Mouse (Mus musculus): ENCODE measurements at regions not wholly inside any gene's neighbourhood (a gene's known extent, or its start where the extent isn't known, plus 50 kb on each side); places are given as distances from the start of the nearest gene placed in this dataset.

GRCm38 (mm10) chr16:12742472-12742871 is 367.0 kb upstream of the Ercc4 start:
- Histone ChIP-seq H3K27ac (ENCODE audit: insufficient read depth, low read length) (peak overlapping the region; percentile 99), H3K4me1 (ENCODE audit: control insufficient read depth, insufficient read depth, low read length) (peaks cover 5% of the 10 kb centered on the region), H3K4me3 (ENCODE audit: insufficient read depth, low read length) (no peak overlapping the region)
- TF ChIP-seq CTCF (IDR thresholded peaks at IDR 0.05; ENCODE audit: borderline replicate concordance, insufficient read depth, low read length) (no peak), POLR2A (IDR thresholded peaks at IDR 0.05; ENCODE audit: low read depth, low read length) (no peak)

- Histone ChIP-seq H3K4me3 (ENCODE audit: insufficient read depth, low read length) (no peak overlapping the region), H3K27ac (ENCODE audit: insufficient read depth, low read length) (no peak overlapping the region)
- no peak for TF ChIP-seq POLR2A (IDR thresholded peaks at IDR 0.05; ENCODE audit: low read depth, low read length)
- no peak for TF ChIP-seq CTCF (IDR thresholded peaks at IDR 0.05; ENCODE audit: borderline replicate concordance, insufficient read depth, low read length)
These were observed 356.3 kb upstream of the Ercc4 start for GRCm38 (mm10) chr16:12753181-12753580.

GRCm38 (mm10) chr16:12754361-12754760 is 355.1 kb upstream of the Ercc4 start:
- H3K4me1 ChIP-seq (ENCODE audit: control insufficient read depth, insufficient read depth, low read length): no peaks in the 10 kb centered on the region
- H3K4me3 ChIP-seq (ENCODE audit: insufficient read depth, low read length): no peak overlapping the region
- TF ChIP-seq CTCF (IDR thresholded peaks at IDR 0.05; ENCODE audit: borderline replicate concordance, insufficient read depth, low read length) (no peak), POLR2A (IDR thresholded peaks at IDR 0.05; ENCODE audit: low read depth, low read length) (no peak)
- H3K27ac ChIP-seq (ENCODE audit: insufficient read depth, low read length): no peak overlapping the region

More at GRCm38 (mm10) chr16:12753181-12753580, 356.3 kb upstream of the Ercc4 start:
- H3K4me1 ChIP-seq (ENCODE audit: control insufficient read depth, insufficient read depth, low read length): no peaks in the 10 kb centered on the region

- Histone ChIP-seq H3K4me3 (ENCODE audit: insufficient read depth, low read length) (no peak overlapping the region), H3K27ac (ENCODE audit: insufficient read depth, low read length) (no peak overlapping the region), H3K4me1 (ENCODE audit: control insufficient read depth, insufficient read depth, low read length) (no peaks in the 10 kb centered on the region)
- TF ChIP-seq CTCF (IDR thresholded peaks at IDR 0.05; ENCODE audit: borderline replicate concordance, insufficient read depth, low read length) (no peak), POLR2A (IDR thresholded peaks at IDR 0.05; ENCODE audit: low read depth, low read length) (no peak)
These were observed 350.9 kb upstream of the Ercc4 start for GRCm38 (mm10) chr16:12758594-12758993.

- no peak overlapping the region for H3K4me3 ChIP-seq (ENCODE audit: insufficient read depth, low read length)
- no peak overlapping the region for H3K27ac ChIP-seq (ENCODE audit: insufficient read depth, low read length)
- H3K4me1 ChIP-seq (ENCODE audit: control insufficient read depth, insufficient read depth, low read length): no peaks in the 10 kb centered on the region
- no peak for TF ChIP-seq CTCF (IDR thresholded peaks at IDR 0.05; ENCODE audit: borderline replicate concordance, insufficient read depth, low read length)
- TF ChIP-seq POLR2A (IDR thresholded peaks at IDR 0.05; ENCODE audit: low read depth, low read length): no peak
These were observed 345.3 kb upstream of the Ercc4 start for GRCm38 (mm10) chr16:12764166-12764565.

GRCm38 (mm10) chr16:12764608-12765007 is 344.9 kb upstream of the Ercc4 start:
- no peak overlapping the region for H3K27ac ChIP-seq (ENCODE audit: insufficient read depth, low read length)
- TF ChIP-seq CTCF (IDR thresholded peaks at IDR 0.05; ENCODE audit: borderline replicate concordance, insufficient read depth, low read length): no peak
- no peak for TF ChIP-seq POLR2A (IDR thresholded peaks at IDR 0.05; ENCODE audit: low read depth, low read length)
- H3K4me1 ChIP-seq (ENCODE audit: control insufficient read depth, insufficient read depth, low read length): no peaks in the 10 kb centered on the region
- H3K4me3 ChIP-seq (ENCODE audit: insufficient read depth, low read length): no peak overlapping the region

- Histone ChIP-seq H3K4me3 (ENCODE audit: insufficient read depth, low read length) (no peak overlapping the region), H3K27ac (ENCODE audit: insufficient read depth, low read length) (no peak overlapping the region), H3K4me1 (ENCODE audit: control insufficient read depth, insufficient read depth, low read length) (no peaks in the 10 kb centered on the region)
- TF ChIP-seq CTCF (IDR thresholded peaks at IDR 0.05; ENCODE audit: borderline replicate concordance, insufficient read depth, low read length) (no peak), POLR2A (IDR thresholded peaks at IDR 0.05; ENCODE audit: low read depth, low read length) (no peak)
These were observed 342.6 kb upstream of the Ercc4 start for GRCm38 (mm10) chr16:12766846-12767245.

- TF ChIP-seq POLR2A (IDR thresholded peaks at IDR 0.05; ENCODE audit: low read depth, low read length): no peak
- TF ChIP-seq CTCF (IDR thresholded peaks at IDR 0.05; ENCODE audit: borderline replicate concordance, insufficient read depth, low read length): no peak
- Histone ChIP-seq H3K27ac (ENCODE audit: insufficient read depth, low read length) (no peak overlapping the region), H3K4me3 (ENCODE audit: insufficient read depth, low read length) (no peak overlapping the region), H3K4me1 (ENCODE audit: control insufficient read depth, insufficient read depth, low read length) (no peaks in the 10 kb centered on the region)
These were observed 341.2 kb upstream of the Ercc4 start for GRCm38 (mm10) chr16:12768161-12768895.

GRCm38 (mm10) chr16:12770482-12770881 is 339.0 kb upstream of the Ercc4 start:
- H3K4me3 ChIP-seq (ENCODE audit: insufficient read depth, low read length): no peak overlapping the region
- no peak for TF ChIP-seq CTCF (IDR thresholded peaks at IDR 0.05; ENCODE audit: borderline replicate concordance, insufficient read depth, low read length)
- no peak overlapping the region for H3K27ac ChIP-seq (ENCODE audit: insufficient read depth, low read length)
- H3K4me1 ChIP-seq (ENCODE audit: control insufficient read depth, insufficient read depth, low read length): no peaks in the 10 kb centered on the region

GRCm38 (mm10) chr16:12772535-12772934 is 336.9 kb upstream of the Ercc4 start:
- H3K4me3 ChIP-seq (ENCODE audit: insufficient read depth, low read length): no peak overlapping the region
- H3K4me1 ChIP-seq (ENCODE audit: control insufficient read depth, insufficient read depth, low read length): no peaks in the 10 kb centered on the region
- H3K27ac ChIP-seq (ENCODE audit: insufficient read depth, low read length): no peak overlapping the region
- TF ChIP-seq POLR2A (IDR thresholded peaks at IDR 0.05; ENCODE audit: low read depth, low read length) (no peak), CTCF (IDR thresholded peaks at IDR 0.05; ENCODE audit: borderline replicate concordance, insufficient read depth, low read length) (no peak)
